Mouse (Mus musculus) c-Kit-positive CD71-positive TER-119-negative erythroid progenitor cells, embryonic 14.5 days (primary cell): ENCODE results near the gene Krt18.
"Not testable (repeated sequence)": the region's sequence is repeated elsewhere in the genome, so short reads cannot be mapped to it uniquely, and the experiment has no call there.

Experiments used
- DNase-seq: peaks from one replicate; pipeline ENCODE4 v3.0.0-alpha.2; 2013; ENCODE audit warnings: low read depth

Gene Krt18

GRCm38 (mm10) chr15:102070476-102071467 lies 42.8 kb downstream of the Krt18 start:
- no peak for DNase-seq

- no peak for DNase-seq
Measured at GRCm38 (mm10) chr15:102072963-102073558, 45.1 kb downstream of the Krt18 start.

- peak; percentile 98 for DNase-seq
Measured at GRCm38 (mm10) chr15:102073559-102074069, 45.6 kb downstream of the Krt18 start, which contains the start of gene Eif4b. Eif4b (plus strand) TSS chr15:102073773.

- no peak for DNase-seq
Measured at GRCm38 (mm10) chr15:102074070-102074731, 46.2 kb downstream of the Krt18 start.

GRCm38 (mm10) chr15:102074876-102075585 lies 47.1 kb downstream of the Krt18 start:
- no peak for DNase-seq

GRCm38 (mm10) chr15:102077111-102077677 lies 49.2 kb downstream of the Krt18 start:
- no peak for DNase-seq

GRCm38 (mm10) chr15:102079221-102079620 lies 51.2 kb downstream of the Krt18 start:
- no peak for DNase-seq

GRCm38 (mm10) chr15:102079924-102080323 lies 51.9 kb downstream of the Krt18 start:
- DNase-seq: not testable (repeated sequence)

- DNase-seq: no peak
Measured at GRCm38 (mm10) chr15:102080429-102080828, 52.4 kb downstream of the Krt18 start.
